Mouse (Mus musculus) intestine, postnatal 0 days (tissue): ENCODE data around the gene Prkch. TPM values are rescaled to one million over a fixed set of nuclear protein-coding genes. Genes with fewer than 3 reads are reported as not detected.

Experiments
- ATAC-seq: fragments of 200-750 bp; cut with Nextera tagmentation; 2 replicates; pipeline ENCODE4 v1.8.0; 2017; ENCODE audit warnings: mild to moderate bottlenecking, moderate TSS enrichment, moderate library complexity
- H3K27ac ChIP-seq: fragments of 300-500 bp; sonication (generic); 2 replicates; pipeline ENCODE4 v1.5.1; 2014; ENCODE audit warnings: mild to moderate bottlenecking, low read depth, low read length, moderate library complexity
- H3K27me3 ChIP-seq: fragments of 300-500 bp; sonication (generic); replicated peaks from 2 replicates; pipeline ENCODE4 v1.6.1; 2014; ENCODE audit warnings: low read length, mixed read lengths; ENCODE audit not compliant: control insufficient read depth, insufficient read depth
- H3K36me3 ChIP-seq: fragments of 300-500 bp; sonication (generic); 2 replicates; pipeline ENCODE4 v1.6.1; 2014; ENCODE audit warnings: mild to moderate bottlenecking, moderate library complexity; ENCODE audit not compliant: control insufficient read depth, insufficient read depth
- H3K4me1 ChIP-seq: fragments of 300-500 bp; sonication (generic); replicated peaks from 2 replicates; pipeline ENCODE4 v1.6.1; 2014; ENCODE audit warnings: antibody characterized with exemption, low read length, mixed read lengths; ENCODE audit not compliant: control insufficient read depth, insufficient read depth
- H3K4me2 ChIP-seq: fragments of 300-500 bp; sonication (generic); replicated peaks from 2 replicates; pipeline ENCODE4 v1.6.1; 2014; ENCODE audit warnings: low read depth, mild to moderate bottlenecking, moderate library complexity
- H3K4me3 ChIP-seq: fragments of 300-500 bp; sonication (generic); 2 replicates; pipeline ENCODE4 v1.5.1; 2014; ENCODE audit warnings: low read depth, low read length
- H3K9ac ChIP-seq: fragments of 300-500 bp; sonication (generic); 2 replicates; pipeline ENCODE4 v1.6.1; 2014; ENCODE audit warnings: mild to moderate bottlenecking, low read depth, low read length
- H3K9me3 ChIP-seq: fragments of 300-500 bp; sonication (generic); 2 replicates; pipeline ENCODE4 v1.6.1; 2016; ENCODE audit warnings: mixed run types; ENCODE audit not compliant: control insufficient read depth
- CTCF ChIP-seq: sonication (generic); IDR thresholded peaks from 2 replicates; pipeline ENCODE4 v1.5.1; 2016; ENCODE audit warnings: low read depth, mild to moderate bottlenecking, control low read depth, antibody characterized with exemption, moderate library complexity
- WGBS: fragments of 180-500 bp; shearing (Covaris S2); extraction: QIAGEN DNeasy Blood & Tissue Kit; methylation state at CpG from one replicate; pipeline ENCODE4 v1.1.7; 2014; 5-methylcytosine and 5-hydroxymethylcytosine counted together
- polyA plus RNA-seq: library from polyadenylated mRNA; unstranded; fragments of >200 nt; fragmentation: Nextera tagmentation; extraction: Ambion mirVana; gene quantifications from 2 replicates; pipeline ENCODE4 v1.2.1, GENCODE M21; 2015

The Prkch gene
- polyA plus RNA-seq, 1 experiment from 2014 or later, result 3.7 TPM

GRCm38 (mm10) chr12:73656568-73657204 lies 72.1 kb downstream of the Prkch start:
- H3K36me3 ChIP-seq, result no peaks in the 10 kb centered on the region

DNA sequence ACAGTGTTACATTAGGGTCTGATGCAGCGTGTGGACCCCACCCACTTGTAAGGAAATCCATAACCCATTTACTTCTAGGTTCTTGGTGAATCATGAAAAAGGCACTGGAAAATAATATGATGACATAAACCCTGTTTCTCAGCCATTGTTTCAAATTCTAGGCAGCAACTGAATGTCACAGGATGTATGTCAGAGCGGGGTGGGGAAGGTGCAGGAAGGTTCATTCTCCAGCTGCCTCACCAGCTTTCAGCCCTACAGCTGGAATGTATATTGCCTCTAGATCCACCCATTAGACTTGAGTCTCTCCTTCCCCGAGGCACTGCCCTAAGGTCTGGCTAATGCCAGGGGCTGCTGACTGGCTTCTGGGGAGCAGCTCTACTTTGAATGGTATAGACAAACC lies 78.8 kb downstream of the Prkch start:
- ATAC-seq, result no peak
- Histone ChIP-seq H3K4me2 (no peak overlapping the region), H3K4me1 (no peaks in the 10 kb centered on the region), H3K36me3 (no peaks in the 10 kb centered on the region), H3K27ac (no peak overlapping the region), H3K27me3 (no peaks in the 10 kb centered on the region), H3K9ac (no peak overlapping the region), H3K9me3 (no peaks in the 10 kb centered on the region), H3K4me3 (no peak overlapping the region)
- WGBS, result 60% methylated on average over 3 of the region's 3 CpGs
- no peak for TF ChIP-seq CTCF

More at GRCm38 (mm10) chr12:73656568-73657204, 72.1 kb downstream of the Prkch start:
- Histone ChIP-seq H3K4me1 (no peaks in the 10 kb centered on the region), H3K4me2 (no peak overlapping the region), H3K27me3 (no peaks in the 10 kb centered on the region), H3K9ac (no peak overlapping the region), H3K4me3 (no peak overlapping the region), H3K9me3 (no peaks in the 10 kb centered on the region), H3K27ac (no peak overlapping the region)
- no peak for ATAC-seq
- WGBS, result 54% methylated on average over 18 of the region's 18 CpGs
- TF ChIP-seq CTCF, result no peak

DNA sequence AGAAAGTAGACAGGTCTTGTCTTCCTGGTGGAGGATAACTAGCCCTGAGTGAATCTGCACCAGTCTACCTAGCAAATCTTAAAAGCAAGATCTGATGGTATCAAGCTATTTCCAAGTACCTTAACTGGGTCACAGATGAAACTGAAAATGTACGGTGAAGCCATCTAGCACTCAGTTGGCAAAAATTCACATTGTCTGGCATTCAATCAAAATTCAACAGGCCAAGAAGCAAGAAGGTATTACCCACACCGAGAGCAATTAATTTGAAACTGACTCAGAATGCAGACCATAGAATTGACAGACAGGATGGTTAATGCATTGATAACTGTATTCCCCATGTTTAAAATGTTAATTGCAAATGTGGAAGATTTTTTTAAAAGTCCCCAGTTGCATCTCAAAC lies 82.1 kb downstream of the Prkch start:
- H3K27ac ChIP-seq, result no peak overlapping the region
- no peak for TF ChIP-seq CTCF
- WGBS, result 88% methylated on average over 2 of the region's 2 CpGs
- no peaks in the 10 kb centered on the region for H3K27me3 ChIP-seq
- H3K4me3 ChIP-seq, result no peak overlapping the region
- no peaks in the 10 kb centered on the region for H3K36me3 ChIP-seq
- no peaks in the 10 kb centered on the region for H3K4me1 ChIP-seq
- no peak overlapping the region for H3K9ac ChIP-seq
- ATAC-seq, result no peak
- no peak overlapping the region for H3K4me2 ChIP-seq
- no peaks in the 10 kb centered on the region for H3K9me3 ChIP-seq

GRCm38 (mm10) chr12:73667607-73668006 lies 83.0 kb downstream of the Prkch start:
- WGBS, result 69% methylated on average over 7 of the region's 7 CpGs
- TF ChIP-seq CTCF, result no peak
- H3K9me3 ChIP-seq, result no peaks in the 10 kb centered on the region
- no peak overlapping the region for H3K27ac ChIP-seq
- H3K4me2 ChIP-seq, result no peak overlapping the region
- H3K27me3 ChIP-seq, result no peaks in the 10 kb centered on the region
- H3K9ac ChIP-seq, result no peak overlapping the region
- H3K36me3 ChIP-seq, result no peaks in the 10 kb centered on the region
- H3K4me3 ChIP-seq, result no peak overlapping the region
- no peak for ATAC-seq
- no peaks in the 10 kb centered on the region for H3K4me1 ChIP-seq

- H3K9ac ChIP-seq, result no peak overlapping the region
- 57% methylated on average over 6 of the region's 6 CpGs for WGBS
- ATAC-seq, result no peak
- no peaks in the 10 kb centered on the region for H3K36me3 ChIP-seq
- no peaks in the 10 kb centered on the region for H3K4me1 ChIP-seq
- TF ChIP-seq CTCF, result no peak
- H3K9me3 ChIP-seq, result no peaks in the 10 kb centered on the region
- no peak overlapping the region for H3K4me2 ChIP-seq
- no peaks in the 10 kb centered on the region for H3K27me3 ChIP-seq
- no peak overlapping the region for H3K4me3 ChIP-seq
- no peak overlapping the region for H3K27ac ChIP-seq
These were observed 86.1 kb downstream of the Prkch start for GRCm38 (mm10) chr12:73670739-73671138.

GRCm38 (mm10) chr12:73671540-73671939 lies 86.9 kb downstream of the Prkch start:
- no peaks in the 10 kb centered on the region for H3K4me1 ChIP-seq
- TF ChIP-seq CTCF, result no peak
- ATAC-seq, result no peak
- H3K4me3 ChIP-seq, result no peak overlapping the region
- no peak overlapping the region for H3K27ac ChIP-seq
- 48% methylated on average over 3 of the region's 3 CpGs for WGBS
- H3K4me2 ChIP-seq, result no peak overlapping the region
- no peaks in the 10 kb centered on the region for H3K9me3 ChIP-seq
- H3K9ac ChIP-seq, result no peak overlapping the region
- H3K27me3 ChIP-seq, result no peaks in the 10 kb centered on the region
- H3K36me3 ChIP-seq, result no peaks in the 10 kb centered on the region

DNA sequence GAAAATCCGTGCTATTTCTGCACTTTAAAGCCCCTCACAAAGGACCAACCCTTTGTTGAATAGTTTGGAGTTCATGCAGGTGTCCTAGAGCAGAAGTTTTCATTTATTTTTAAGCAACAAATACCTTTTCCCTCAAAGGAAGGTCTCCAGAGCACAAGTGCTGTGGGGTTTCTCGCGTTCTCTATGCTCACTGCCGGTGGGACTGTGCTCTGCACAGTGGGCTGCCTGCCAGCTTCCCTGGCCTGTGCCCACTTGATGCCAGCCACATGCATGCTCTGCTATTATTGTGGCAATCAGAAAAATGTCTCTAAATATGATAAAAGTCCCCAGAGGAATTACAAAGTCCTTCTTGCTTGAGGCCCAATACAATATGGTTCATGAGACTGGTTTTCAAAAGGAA lies 87.4 kb downstream of the Prkch start:
- no peaks in the 10 kb centered on the region for H3K36me3 ChIP-seq
- TF ChIP-seq CTCF, result no peak
- no peak overlapping the region for H3K9ac ChIP-seq
- no peak overlapping the region for H3K27ac ChIP-seq
- no peaks in the 10 kb centered on the region for H3K27me3 ChIP-seq
- 74% methylated on average over 4 of the region's 4 CpGs for WGBS
- H3K4me2 ChIP-seq, result no peak overlapping the region
- no peak overlapping the region for H3K4me3 ChIP-seq
- no peaks in the 10 kb centered on the region for H3K9me3 ChIP-seq
- H3K4me1 ChIP-seq, result no peaks in the 10 kb centered on the region
- no peak for ATAC-seq
